Mouse (Mus musculus) stomach, postnatal 0 days (tissue): ENCODE measurements around the gene AI837181.

Experiments
- CTCF ChIP-seq: IDR thresholded peaks from 2 replicates; pipeline ENCODE4 v1.5.1; 2016; ENCODE audit warnings: antibody characterized with exemption, low read depth, mild to moderate bottlenecking, moderate library complexity
- EP300 ChIP-seq: optimal IDR thresholded peaks from 2 replicates; pipeline ENCODE3; 2016; ENCODE audit warnings: antibody characterized with exemption

DNA sequence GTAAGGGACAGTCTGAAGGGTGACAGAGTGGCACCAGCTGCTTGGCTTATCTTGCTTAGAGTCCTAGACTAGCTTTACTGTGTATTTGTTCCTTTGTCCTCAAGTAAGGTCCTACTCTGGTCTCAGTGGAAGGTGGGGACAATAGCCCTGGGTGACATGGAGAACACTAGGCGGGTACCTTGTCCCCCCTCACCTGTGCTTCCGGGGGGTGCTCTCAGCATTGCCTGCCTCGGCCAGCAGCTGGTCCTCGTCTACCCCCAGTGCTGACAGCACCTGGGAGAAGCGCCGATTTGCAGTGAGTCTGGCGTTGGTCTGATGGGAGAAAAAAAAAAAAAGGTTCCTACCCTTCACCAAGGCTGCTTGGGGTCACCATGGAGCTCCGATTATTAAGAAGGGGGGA is 34.5 kb upstream of the AI837181 start:
- TF ChIP-seq CTCF (no peak), EP300 (no peak)
